Mouse (Mus musculus) testis, adult 2 months (tissue): Measurements from ENCODE around the gene Lmntd1.

Experiments used
- CTCF ChIP-seq: fragments of 200-500 bp; IDR thresholded peaks from 2 replicates; pipeline ENCODE4 v1.5.1; 2012; ENCODE audit warnings: low read depth, mild to moderate bottlenecking, inconsistent platforms, low read length, moderate library complexity; ENCODE audit not compliant: control insufficient read depth, insufficient read depth, insufficient replicate concordance
- POLR2A ChIP-seq: fragments of 200-500 bp; IDR thresholded peaks from 2 replicates; pipeline ENCODE4 v1.6.1; 2012; ENCODE audit warnings: low read depth, mild to moderate bottlenecking, inconsistent platforms, low read length, moderate library complexity; ENCODE audit not compliant: control insufficient read depth

- TF ChIP-seq CTCF (no peak), POLR2A (no peak)
Observed at GRCm38 (mm10) chr6:145604648-145605047, 9.5 kb downstream of the Lmntd1 start.
